ENCODE assay signal across 9 mouse cellular contexts in genomic region chr5:115167396-115167795, GRCm38 (mm10). TPM values are rescaled to one million over a fixed set of nuclear protein-coding genes. Genes with fewer than 3 reads are reported as not detected.
DNase-seq lines count a peak whose midpoint lies in the region; ATAC-seq lines count a peak whose summit lies in the region.
"Had no signal": no experiment of that assay in that cellular context is flagged by ENCODE, and none has a peak within 500 bp of the region (broad histone marks: within the 10 kb centered on the region; RNA-seq: fewer than 3 reads in every experiment).

No protein-coding gene starts in this region.

- peaks cover 8% of the 10 kb centered on the region; the same call in 1 of the 2 replicates for H3K4me1 ChIP-seq in heart, embryonic 11.5 days (ENCODE audit: control insufficient read depth, insufficient read depth, low read length)

- H3K9ac ChIP-seq in heart, embryonic 11.5 days (ENCODE audit: low read depth, low read length), result no peak overlapping the region
- H3K9ac ChIP-seq: forebrain, postnatal 0 days had no signal

- peak overlapping the region; percentile 59; the same call in 1 of the 2 replicates for H3K27ac ChIP-seq in heart, embryonic 11.5 days (ENCODE audit: low read depth, low read length)

- H3K9me3 ChIP-seq in heart, embryonic 11.5 days (replicated peaks; ENCODE audit: control insufficient read depth, low read length), result no peaks in the 10 kb centered on the region

- intact Hi-C loops in heart, postnatal 14 days (cut with DNase I), result no loop called here

- no peak for DNase-seq in heart, postnatal 14 days
- DNase-seq in CD4-positive helper T cell, adult 2 months (ENCODE audit: low read depth, low spot score), result peak; percentile 79
- no peak for DNase-seq in layer of hippocampus, adult 9-11 months
- no peak for DNase-seq in urinary bladder, postnatal 25 days (ENCODE audit: low spot score)
- no peak for DNase-seq in adrenal gland, adult (ENCODE audit: inconsistent age in 2 of 2, low spot score in 1 of 2)
- DNase-seq: forebrain, postnatal 0 days had no signal

- no peaks in the 10 kb centered on the region for H3K36me3 ChIP-seq in heart, embryonic 11.5 days (ENCODE audit: control insufficient read depth, insufficient read depth, low read length)

- H3K4me2 ChIP-seq in heart, embryonic 11.5 days, result no peak overlapping the region

- ATAC-seq in heart, embryonic 11.5 days (replicated peaks; ENCODE audit: insufficient number of reproducible peaks, low FRiP score, low TSS enrichment), result no peak
- ATAC-seq in inflammation-experienced regulatory T-cells, adult 6 months, result peak; percentile 99
- peak; percentile 68 for ATAC-seq in megakaryocyte progenitor cell, adult 5-6 weeks (replicated peaks; ENCODE audit: poor library complexity)
- ATAC-seq: forebrain, postnatal 0 days had no signal

- H3K27me3 ChIP-seq in heart, embryonic 11.5 days (ENCODE audit: control insufficient read depth, insufficient read depth, low read length), result no peaks in the 10 kb centered on the region

- H3K4me3 ChIP-seq in heart, embryonic 11.5 days (ENCODE audit: low read depth, low read length), result no peak overlapping the region

- 53% methylated on average over 6 of the region's 6 CpGs for WGBS in heart, embryonic 11.5 days (ENCODE audit: insufficient replicate concordance)

RNA-seq across cellular contexts. Expression of gene Mlec, which starts 9.4 kb away (rescaled TPM):
- polyA plus RNA-seq in heart, embryonic 11.5 days (2014; fragmentation: Nextera tagmentation; extraction: Ambion mirVana), result 68.9 and 77.8 TPM in 2 replicates
- total RNA-seq in heart, postnatal 14 days (2021), result 10 to 100 TPM; 70.0 to 77.1 TPM
- 10 to 100 TPM; 25.5 to 32.7 (median 30.3) TPM for polyA plus RNA-seq in inflammation-experienced regulatory T-cells, adult 6 months (2017; shearing (Covaris generic))
- 242 and 279 TPM in 2 replicates for total RNA-seq in megakaryocyte progenitor cell, adult 5-6 weeks (2015)
- 276 and 305 TPM in 2 replicates for total RNA-seq in megakaryocyte progenitor cell, adult 5-6 weeks (2017)

RNA-seq across cellular contexts. Expression of gene Cabp1, which starts 26.8 kb away (rescaled TPM):
- polyA plus RNA-seq in heart, embryonic 11.5 days (2014; fragmentation: Nextera tagmentation; extraction: Ambion mirVana), result 0.63 and 1.3 TPM in 2 replicates
- total RNA-seq in heart, postnatal 14 days (2021), result 1 to 10 TPM; 3.5 to 4.0 TPM
- polyA plus RNA-seq in inflammation-experienced regulatory T-cells, adult 6 months (2017; shearing (Covaris generic)), result not detected
- not detected in 2 replicates for total RNA-seq in megakaryocyte progenitor cell, adult 5-6 weeks (2015)
- not detected in 2 replicates for total RNA-seq in megakaryocyte progenitor cell, adult 5-6 weeks (2017)

RNA-seq across cellular contexts. Expression of gene Unc119b, which starts 32.6 kb away (rescaled TPM):
- polyA plus RNA-seq in heart, embryonic 11.5 days (2014; fragmentation: Nextera tagmentation; extraction: Ambion mirVana), result 18.9 and 21.6 TPM in 2 replicates
- total RNA-seq in heart, postnatal 14 days (2021), result 10 to 100 TPM; 24.7 to 25.8 TPM
- 10 to 100 TPM; 15.9 to 27.8 (median 21.3) TPM for polyA plus RNA-seq in inflammation-experienced regulatory T-cells, adult 6 months (2017; shearing (Covaris generic))
- 4.1 and 7.2 TPM in 2 replicates for total RNA-seq in megakaryocyte progenitor cell, adult 5-6 weeks (2015)
- 9.6 and 11.2 TPM in 2 replicates for total RNA-seq in megakaryocyte progenitor cell, adult 5-6 weeks (2017)

RNA-seq across cellular contexts. Expression of gene Acads, which starts 48.2 kb away (rescaled TPM):
- 45.5 and 75.6 TPM in 2 replicates for polyA plus RNA-seq in heart, embryonic 11.5 days (2014; fragmentation: Nextera tagmentation; extraction: Ambion mirVana)
- total RNA-seq in heart, postnatal 14 days (2021), result 100 to 1,000 TPM; 196 to 208 TPM
- 10 to 100 TPM; 11.3 to 20.2 (median 18.8) TPM for polyA plus RNA-seq in inflammation-experienced regulatory T-cells, adult 6 months (2017; shearing (Covaris generic))
- 27.8 and 28.8 TPM in 2 replicates for total RNA-seq in megakaryocyte progenitor cell, adult 5-6 weeks (2015)
- total RNA-seq in megakaryocyte progenitor cell, adult 5-6 weeks (2017), result 22.3 and 34.1 TPM in 2 replicates

Comparison
In these comparisons a context has a peak if more than half of its experiments do, and no peak if none do; other contexts are left out.
1. RNA of gene Cabp1, which starts 26.8 kb away (total RNA-seq): 3.5 to 4.0 TPM in heart, postnatal 14 days; not detected in megakaryocyte progenitor cell, adult 5-6 weeks; every median in the first group is over 4 times any median in the second.